Mouse (Mus musculus): ENCODE measurements around the gene Exoc3l4. TPM values are rescaled to one million over a fixed set of nuclear protein-coding genes. Genes with fewer than 3 reads are reported as not detected.
A peak's percentile ranks its signal among the peaks of the same experiment; 100 is the strongest.

Exoc3l4 gene
- polyA plus RNA-seq, 1 experiment from 2014 or later = 9.4 TPM

DNA sequence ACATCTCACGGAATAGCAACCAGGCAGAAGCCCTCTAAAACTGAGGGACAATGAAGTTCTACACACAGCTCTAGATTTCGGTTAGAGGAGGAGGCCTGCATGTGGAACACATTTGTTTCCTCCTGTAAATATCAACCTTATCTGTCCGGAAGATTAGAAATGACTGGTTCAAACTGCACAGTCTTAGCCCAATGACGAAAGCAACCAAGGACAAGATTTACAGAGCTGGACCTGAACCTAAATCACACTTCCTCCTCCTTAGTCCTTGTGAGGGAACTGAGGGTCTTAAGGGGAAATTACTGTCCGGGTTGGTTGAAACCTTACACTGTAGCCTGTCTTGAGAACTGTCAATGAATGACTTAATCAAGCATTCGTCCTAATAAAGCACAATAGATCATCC, 40.8 kb upstream of the Exoc3l4 start:
- peak overlapping the region; percentile 94 to 98 for H3K4me3 ChIP-seq (ENCODE audit: control insufficient read depth in 1 of 2, insufficient read depth in 1 of 2, low read depth in 1 of 2, low read length in 2 of 2)
- peak overlapping the region; percentile 71 for H3K4me2 ChIP-seq (ENCODE audit: low read length)
- H3K9me3 ChIP-seq (ENCODE audit: control insufficient read depth, low read length) = no peaks in the 10 kb centered on the region
- H3K4me1 ChIP-seq (ENCODE audit: control insufficient read depth in 2 of 2, insufficient read depth in 2 of 2, low read length in 2 of 2) = peaks cover 6 to 39% of the 10 kb centered on the region in 2 experiments
- peak overlapping the region; percentile 95 for H3K9ac ChIP-seq (ENCODE audit: low read length)
- no peaks in the 10 kb centered on the region for H3K27me3 ChIP-seq (ENCODE audit: control insufficient read depth, insufficient read depth, low read length)
- H3K36me3 ChIP-seq (ENCODE audit: control insufficient read depth, insufficient read depth, low read length) = 0 out of 2 replicates have a peak, but pooled peaks cover 5% of the 10 kb centered on the region
- ATAC-seq (ENCODE audit: insufficient number of reproducible peaks, insufficient read depth, low FRiP score, low read depth) = no peak
- WGBS = 9% methylated on average over 6 of the region's 6 CpGs
- H3K27ac ChIP-seq (replicated peaks in 1 of 2; ENCODE audit: control insufficient read depth in 1 of 2, insufficient read depth in 1 of 2, low read depth in 2 of 2, low read length in 2 of 2) = peak overlapping the region; percentile 57 to 96

DNA sequence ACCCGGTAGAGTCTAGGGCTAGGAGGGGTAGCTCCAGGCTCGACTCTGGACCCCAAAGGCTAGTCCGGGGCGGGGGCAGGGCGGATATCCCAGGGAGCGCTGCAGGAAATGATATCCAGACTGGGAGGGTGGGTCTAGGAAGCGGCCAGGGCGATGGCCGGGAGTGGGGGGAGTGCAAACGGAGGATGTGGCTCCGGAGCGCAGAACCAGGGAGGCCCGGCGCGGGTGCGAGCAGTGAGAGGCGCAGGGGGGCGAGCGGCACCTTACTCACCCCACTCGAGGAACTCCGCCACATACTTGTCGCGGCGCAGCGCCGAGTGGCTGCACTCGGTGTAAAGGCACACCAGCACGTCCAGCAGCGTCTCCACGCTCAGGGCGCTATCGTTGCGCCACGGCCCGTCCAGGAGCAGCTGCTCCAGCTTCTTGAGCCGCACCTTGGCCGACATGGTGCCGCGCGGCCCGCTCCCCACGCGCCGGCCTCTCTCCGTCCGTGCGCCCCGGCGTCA, 39.9 kb upstream of the Exoc3l4 start:
- peak; percentile 49 for ATAC-seq (ENCODE audit: insufficient number of reproducible peaks, insufficient read depth, low FRiP score, low read depth)
- Histone ChIP-seq H3K27ac (replicated peaks in 1 of 2; ENCODE audit: control insufficient read depth in 1 of 2, insufficient read depth in 1 of 2, low read depth in 2 of 2, low read length in 2 of 2) (peak overlapping the region; percentile 82 to 96), H3K4me3 (ENCODE audit: control insufficient read depth in 1 of 2, insufficient read depth in 1 of 2, low read depth in 1 of 2, low read length in 2 of 2) (peak overlapping the region; percentile 94 to 98), H3K27me3 (ENCODE audit: control insufficient read depth, insufficient read depth, low read length) (no peaks in the 10 kb centered on the region), H3K9me3 (ENCODE audit: control insufficient read depth, low read length) (no peaks in the 10 kb centered on the region), H3K9ac (ENCODE audit: low read length) (peak overlapping the region; percentile 95), H3K4me1 (ENCODE audit: control insufficient read depth in 2 of 2, insufficient read depth in 2 of 2, low read length in 2 of 2) (peaks cover 5 to 32% of the 10 kb centered on the region in 2 experiments), H3K36me3 (ENCODE audit: control insufficient read depth, insufficient read depth, low read length) (0 out of 2 replicates have a peak, but pooled peaks cover 5% of the 10 kb centered on the region), H3K4me2 (ENCODE audit: low read length) (peak overlapping the region; percentile 71)
- under 1% methylated on average over 39 of the region's 49 CpGs for WGBS

GRCm38 (mm10) chr12:111377376-111377973, 39.3 kb upstream of the Exoc3l4 start, which contains the start of gene Cdc42bpb:
Gene Cdc42bpb (minus strand): TSS chr12:111377718.
- H3K4me2 ChIP-seq (ENCODE audit: low read length) = peak within 1 kb of the TSS; percentile 71
- H3K9me3 ChIP-seq (ENCODE audit: control insufficient read depth, low read length) = no peaks in the 10 kb centered on the region
- under 1% methylated on average over 87 of the region's 94 CpGs for WGBS
- H3K9ac ChIP-seq (ENCODE audit: low read length) = peak within 1 kb of the TSS; percentile 95
- H3K36me3 ChIP-seq (ENCODE audit: control insufficient read depth, insufficient read depth, low read length) = 0 out of 2 replicates have a peak, but pooled peaks cover 5% of the 10 kb centered on the region
- peak within 1 kb of the TSS; percentile 90 to 96 for H3K27ac ChIP-seq (replicated peaks in 1 of 2; ENCODE audit: control insufficient read depth in 1 of 2, insufficient read depth in 1 of 2, low read depth in 2 of 2, low read length in 2 of 2)
- peak within 1 kb of the TSS; percentile 94 to 98 for H3K4me3 ChIP-seq (ENCODE audit: control insufficient read depth in 1 of 2, insufficient read depth in 1 of 2, low read depth in 1 of 2, low read length in 2 of 2)
- H3K4me1 ChIP-seq (ENCODE audit: control insufficient read depth in 2 of 2, insufficient read depth in 2 of 2, low read length in 2 of 2) = peaks cover 5 to 31% of the 10 kb centered on the region in 2 experiments
- ATAC-seq (ENCODE audit: insufficient number of reproducible peaks, insufficient read depth, low FRiP score, low read depth) = peak; percentile 90
- no peaks in the 10 kb centered on the region for H3K27me3 ChIP-seq (ENCODE audit: control insufficient read depth, insufficient read depth, low read length)

DNA sequence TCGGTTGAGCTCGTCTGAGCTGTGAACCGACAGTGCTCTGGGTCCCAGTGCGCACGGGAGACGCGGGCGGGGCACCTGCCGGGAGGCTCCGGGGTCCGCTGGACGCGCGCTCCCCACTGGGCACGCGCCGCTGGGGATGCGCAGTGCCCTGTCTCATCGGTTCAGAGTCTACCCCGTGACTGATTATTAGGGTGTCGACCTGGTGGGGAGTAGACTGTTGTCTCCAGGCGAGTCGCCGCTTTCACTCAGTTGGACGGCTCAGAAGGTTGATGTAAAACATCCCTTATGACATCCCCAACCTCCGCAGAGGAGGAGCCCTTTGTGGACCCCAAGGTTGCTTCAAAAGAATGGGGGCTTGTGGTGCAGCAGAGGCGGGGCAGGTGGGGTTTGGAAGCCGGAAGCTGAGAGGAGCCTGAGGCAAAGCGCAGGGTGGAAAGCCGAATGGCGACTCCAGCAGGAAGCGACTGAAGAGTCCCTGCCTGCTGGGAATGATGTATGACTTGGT, 38.8 kb upstream of the Exoc3l4 start:
- peak overlapping the region; percentile 90 to 96 for H3K27ac ChIP-seq (replicated peaks in 1 of 2; ENCODE audit: control insufficient read depth in 1 of 2, insufficient read depth in 1 of 2, low read depth in 2 of 2, low read length in 2 of 2)
- no peaks in the 10 kb centered on the region for H3K27me3 ChIP-seq (ENCODE audit: control insufficient read depth, insufficient read depth, low read length)
- peak overlapping the region; percentile 95 for H3K9ac ChIP-seq (ENCODE audit: low read length)
- H3K4me2 ChIP-seq (ENCODE audit: low read length) = peak overlapping the region; percentile 62
- H3K36me3 ChIP-seq (ENCODE audit: control insufficient read depth, insufficient read depth, low read length) = 0 out of 2 replicates have a peak, but pooled peaks cover 5% of the 10 kb centered on the region
- WGBS = under 1% methylated on average over 32 of the region's 32 CpGs
- peak overlapping the region; percentile 94 to 98 for H3K4me3 ChIP-seq (ENCODE audit: control insufficient read depth in 1 of 2, insufficient read depth in 1 of 2, low read depth in 1 of 2, low read length in 2 of 2)
- ATAC-seq (ENCODE audit: insufficient number of reproducible peaks, insufficient read depth, low FRiP score, low read depth) = no peak; the same call in 1 of the 2 replicates
- peaks cover 5 to 30% of the 10 kb centered on the region in 2 experiments for H3K4me1 ChIP-seq (ENCODE audit: control insufficient read depth in 2 of 2, insufficient read depth in 2 of 2, low read length in 2 of 2)
- H3K9me3 ChIP-seq (ENCODE audit: control insufficient read depth, low read length) = no peaks in the 10 kb centered on the region

- Histone ChIP-seq H3K27me3 (ENCODE audit: control insufficient read depth, insufficient read depth, low read length) (no peaks in the 10 kb centered on the region), H3K27ac (replicated peaks in 1 of 2; ENCODE audit: control insufficient read depth in 1 of 2, insufficient read depth in 1 of 2, low read depth in 2 of 2, low read length in 2 of 2) (no peak overlapping the region), H3K36me3 (ENCODE audit: control insufficient read depth, insufficient read depth, low read length) (0 out of 2 replicates have a peak, but pooled peaks cover 4% of the 10 kb centered on the region), H3K4me2 (ENCODE audit: low read length) (peak overlapping the region; percentile 62), H3K4me3 (ENCODE audit: control insufficient read depth in 1 of 2, insufficient read depth in 1 of 2, low read depth in 1 of 2, low read length in 2 of 2) (no peak overlapping the region), H3K4me1 (ENCODE audit: control insufficient read depth in 2 of 2, insufficient read depth in 2 of 2, low read length in 2 of 2) (peaks cover 5 to 24% of the 10 kb centered on the region in 2 experiments), H3K9me3 (ENCODE audit: control insufficient read depth, low read length) (no peaks in the 10 kb centered on the region), H3K9ac (ENCODE audit: low read length) (peak overlapping the region; percentile 95)
- 74% methylated on average over 12 of the region's 12 CpGs for WGBS
- no peak for ATAC-seq (ENCODE audit: insufficient number of reproducible peaks, insufficient read depth, low FRiP score, low read depth)
Observed at GRCm38 (mm10) chr12:111378812-111379211, 38.0 kb upstream of the Exoc3l4 start.

DNA sequence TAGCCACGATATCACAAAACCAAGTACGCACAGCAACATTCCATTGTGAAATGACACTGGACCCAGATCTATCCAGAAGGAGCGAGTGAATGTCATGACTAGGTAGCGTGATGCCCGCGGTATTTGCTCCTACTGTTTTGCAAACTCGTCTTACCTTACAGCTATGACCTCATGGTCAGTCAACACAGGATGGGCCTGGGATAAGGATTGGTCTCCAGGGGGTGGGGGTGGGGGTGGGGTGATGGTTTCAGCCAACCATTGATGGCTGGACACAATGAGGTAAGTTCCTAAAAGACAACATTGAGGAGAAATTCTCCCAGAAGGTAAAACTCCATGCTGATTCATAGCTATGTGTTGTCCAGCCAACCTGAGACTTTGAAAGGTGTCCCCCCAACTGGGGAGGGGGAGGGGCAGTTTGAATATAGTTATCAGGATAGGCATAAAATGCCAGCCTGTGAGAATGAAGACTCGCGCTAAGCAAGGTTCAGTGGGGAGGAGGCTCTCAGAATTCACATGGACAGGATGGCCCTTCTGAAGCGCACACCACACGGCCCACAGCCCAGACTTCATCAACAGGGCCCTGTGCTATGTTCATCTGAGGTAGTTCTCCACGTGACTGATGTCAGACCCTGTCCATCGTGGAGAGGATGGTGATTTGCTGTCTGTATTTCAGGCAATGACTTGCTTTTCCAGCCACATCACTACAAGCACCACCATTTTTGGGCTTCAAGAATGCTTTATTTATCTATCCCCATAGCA, 30.8 kb upstream of the Exoc3l4 start:
- no peaks in the 10 kb centered on the region for H3K27me3 ChIP-seq (ENCODE audit: control insufficient read depth, insufficient read depth, low read length)
- no peak overlapping the region for H3K9ac ChIP-seq (ENCODE audit: low read length)
- no peaks in the 10 kb centered on the region for H3K9me3 ChIP-seq (ENCODE audit: control insufficient read depth, low read length)
- ATAC-seq (ENCODE audit: insufficient number of reproducible peaks, insufficient read depth, low FRiP score, low read depth) = peak; percentile 23; the same call in 1 of the 2 replicates
- H3K36me3 ChIP-seq (ENCODE audit: control insufficient read depth, insufficient read depth, low read length) = no peaks in the 10 kb centered on the region
- H3K27ac ChIP-seq (replicated peaks in 1 of 2; ENCODE audit: control insufficient read depth in 1 of 2, insufficient read depth in 1 of 2, low read depth in 2 of 2, low read length in 2 of 2) = peak overlapping the region; percentile 68 to 75
- 0 out of 2 replicates have a peak overlapping the region, but pooled peaks have one; percentile 31 for H3K4me2 ChIP-seq (ENCODE audit: low read length)
- peaks cover 10 to 12% of the 10 kb centered on the region in 2 experiments for H3K4me1 ChIP-seq (ENCODE audit: control insufficient read depth in 2 of 2, insufficient read depth in 2 of 2, low read length in 2 of 2)
- 70% methylated on average over 13 of the region's 13 CpGs for WGBS
- no peak overlapping the region for H3K4me3 ChIP-seq (ENCODE audit: control insufficient read depth in 1 of 2, insufficient read depth in 1 of 2, low read depth in 1 of 2, low read length in 2 of 2)

GRCm38 (mm10) chr12:111386642-111387120, 30.1 kb upstream of the Exoc3l4 start:
- H3K36me3 ChIP-seq (ENCODE audit: control insufficient read depth, insufficient read depth, low read length) = no peaks in the 10 kb centered on the region
- no peaks in the 10 kb centered on the region for H3K27me3 ChIP-seq (ENCODE audit: control insufficient read depth, insufficient read depth, low read length)
- H3K9me3 ChIP-seq (ENCODE audit: control insufficient read depth, low read length) = no peaks in the 10 kb centered on the region
- peak overlapping the region; percentile 68 to 75 for H3K27ac ChIP-seq (replicated peaks in 1 of 2; ENCODE audit: control insufficient read depth in 1 of 2, insufficient read depth in 1 of 2, low read depth in 2 of 2, low read length in 2 of 2)
- H3K4me1 ChIP-seq (ENCODE audit: control insufficient read depth in 2 of 2, insufficient read depth in 2 of 2, low read length in 2 of 2) = peaks cover 10 to 12% of the 10 kb centered on the region in 2 experiments
- peak; percentile 89 for ATAC-seq (ENCODE audit: insufficient number of reproducible peaks, insufficient read depth, low FRiP score, low read depth)
- peak overlapping the region; percentile 31; the same call in 1 of the 2 replicates for H3K4me2 ChIP-seq (ENCODE audit: low read length)
- no peak overlapping the region for H3K9ac ChIP-seq (ENCODE audit: low read length)
- no peak overlapping the region for H3K4me3 ChIP-seq (ENCODE audit: control insufficient read depth in 1 of 2, insufficient read depth in 1 of 2, low read depth in 1 of 2, low read length in 2 of 2)
- WGBS = 18% methylated on average over 8 of the region's 8 CpGs
